Mouse (Mus musculus): ENCODE data around the gene Frmpd1. TPM values are rescaled to one million over a fixed set of nuclear protein-coding genes. Genes with fewer than 3 reads are reported as not detected.

Gene Frmpd1
- total and polyA plus RNA-seq, 2 experiments, result not detected

DNA sequence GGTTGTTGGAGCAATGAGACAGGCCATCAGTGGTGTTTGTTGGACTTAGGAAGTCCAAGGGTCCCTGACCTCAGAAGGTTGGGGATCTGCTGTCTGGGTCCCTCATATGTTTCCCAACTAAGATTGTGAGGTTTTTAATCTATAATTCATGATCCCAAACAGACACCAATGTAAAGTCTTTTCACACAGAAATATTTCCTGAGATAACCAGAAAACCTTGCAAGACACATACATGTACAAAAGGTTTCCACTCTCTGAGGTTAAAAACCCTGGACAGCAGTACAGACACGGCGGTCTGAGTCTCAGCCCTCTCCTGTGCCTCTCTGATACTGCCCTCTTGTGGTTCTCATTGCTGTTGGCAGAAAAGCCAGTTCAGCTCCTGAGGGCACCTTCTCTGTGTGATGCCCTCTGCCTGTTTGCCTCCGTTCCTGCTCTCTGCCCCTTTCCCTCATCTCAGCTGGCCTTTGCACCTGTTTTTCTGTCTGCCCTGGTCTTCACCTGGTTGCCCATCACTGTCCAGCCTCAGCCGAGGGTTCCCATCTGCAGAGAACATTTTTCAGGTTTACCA is 95.4 kb downstream of the Frmpd1 start:
- no peaks in the 10 kb centered on the region for H3K79me2 ChIP-seq (ENCODE audit: control insufficient read depth, insufficient read depth, low read length)
- no peak overlapping the region for H3K27ac ChIP-seq (replicated peaks; ENCODE audit: insufficient read depth, low read depth, low read length)
- H3K4me3 ChIP-seq (ENCODE audit: insufficient read depth, low read depth, low read length), result no peak overlapping the region
- H3K36me3 ChIP-seq (ENCODE audit: control insufficient read depth, insufficient read depth, low read length), result no peaks in the 10 kb centered on the region
- peak; percentile 52 for DNase-seq (ENCODE audit: extremely low read depth, low read depth, low spot score)
- no peaks in the 10 kb centered on the region for H3K27me3 ChIP-seq (ENCODE audit: control insufficient read depth, insufficient read depth, low read length)
- H3K9ac ChIP-seq (ENCODE audit: low read depth, low read length), result no peak overlapping the region
- H3K4me1 ChIP-seq (ENCODE audit: control insufficient read depth, insufficient read depth, low read length), result no peaks in the 10 kb centered on the region
- peak; percentile 88 for TF ChIP-seq CTCF (IDR thresholded peaks at IDR 0.05; ENCODE audit: low read depth, low read length)
- no peak for TF ChIP-seq POLR2A (IDR thresholded peaks at IDR 0.05; ENCODE audit: extremely low read depth, insufficient read depth, low read length)
- WGBS, result 21% methylated on average over 4 of the region's 4 CpGs

GRCm38 (mm10) chr4:45286318-45286717 is 101.6 kb downstream of the Frmpd1 start:
- Histone ChIP-seq H3K79me2 (ENCODE audit: control insufficient read depth, insufficient read depth, low read length) (no peaks in the 10 kb centered on the region), H3K36me3 (ENCODE audit: control insufficient read depth, insufficient read depth, low read length) (no peaks in the 10 kb centered on the region), H3K4me3 (ENCODE audit: insufficient read depth, low read depth, low read length) (no peak overlapping the region), H3K4me1 (ENCODE audit: control insufficient read depth, insufficient read depth, low read length) (no peaks in the 10 kb centered on the region), H3K27me3 (ENCODE audit: control insufficient read depth, insufficient read depth, low read length) (no peaks in the 10 kb centered on the region), H3K27ac (replicated peaks; ENCODE audit: insufficient read depth, low read depth, low read length) (no peak overlapping the region), H3K9ac (ENCODE audit: low read depth, low read length) (no peak overlapping the region)
- 43% methylated on average over 3 of the region's 3 CpGs for WGBS
- no peak for DNase-seq (ENCODE audit: extremely low read depth, low read depth, low spot score)
- no peak for TF ChIP-seq POLR2A (IDR thresholded peaks at IDR 0.05; ENCODE audit: extremely low read depth, insufficient read depth, low read length)
- peak; percentile 68 for TF ChIP-seq CTCF (IDR thresholded peaks at IDR 0.05; ENCODE audit: low read depth, low read length)

GRCm38 (mm10) chr4:45287906-45288305 is 103.2 kb downstream of the Frmpd1 start:
- H3K36me3 ChIP-seq (ENCODE audit: control insufficient read depth, insufficient read depth, low read length), result no peaks in the 10 kb centered on the region
- TF ChIP-seq CTCF (IDR thresholded peaks at IDR 0.05; ENCODE audit: low read depth, low read length) (no peak), POLR2A (IDR thresholded peaks at IDR 0.05; ENCODE audit: extremely low read depth, insufficient read depth, low read length) (no peak)
- no peak overlapping the region for H3K9ac ChIP-seq (ENCODE audit: low read depth, low read length)
- no peaks in the 10 kb centered on the region for H3K79me2 ChIP-seq (ENCODE audit: control insufficient read depth, insufficient read depth, low read length)
- no peaks in the 10 kb centered on the region for H3K27me3 ChIP-seq (ENCODE audit: control insufficient read depth, insufficient read depth, low read length)
- H3K27ac ChIP-seq (replicated peaks; ENCODE audit: insufficient read depth, low read depth, low read length), result no peak overlapping the region
- 81% methylated on average over 5 of the region's 5 CpGs for WGBS
- DNase-seq (ENCODE audit: extremely low read depth, low read depth, low spot score), result no peak
- no peaks in the 10 kb centered on the region for H3K4me1 ChIP-seq (ENCODE audit: control insufficient read depth, insufficient read depth, low read length)
- no peak overlapping the region for H3K4me3 ChIP-seq (ENCODE audit: insufficient read depth, low read depth, low read length)

DNA sequence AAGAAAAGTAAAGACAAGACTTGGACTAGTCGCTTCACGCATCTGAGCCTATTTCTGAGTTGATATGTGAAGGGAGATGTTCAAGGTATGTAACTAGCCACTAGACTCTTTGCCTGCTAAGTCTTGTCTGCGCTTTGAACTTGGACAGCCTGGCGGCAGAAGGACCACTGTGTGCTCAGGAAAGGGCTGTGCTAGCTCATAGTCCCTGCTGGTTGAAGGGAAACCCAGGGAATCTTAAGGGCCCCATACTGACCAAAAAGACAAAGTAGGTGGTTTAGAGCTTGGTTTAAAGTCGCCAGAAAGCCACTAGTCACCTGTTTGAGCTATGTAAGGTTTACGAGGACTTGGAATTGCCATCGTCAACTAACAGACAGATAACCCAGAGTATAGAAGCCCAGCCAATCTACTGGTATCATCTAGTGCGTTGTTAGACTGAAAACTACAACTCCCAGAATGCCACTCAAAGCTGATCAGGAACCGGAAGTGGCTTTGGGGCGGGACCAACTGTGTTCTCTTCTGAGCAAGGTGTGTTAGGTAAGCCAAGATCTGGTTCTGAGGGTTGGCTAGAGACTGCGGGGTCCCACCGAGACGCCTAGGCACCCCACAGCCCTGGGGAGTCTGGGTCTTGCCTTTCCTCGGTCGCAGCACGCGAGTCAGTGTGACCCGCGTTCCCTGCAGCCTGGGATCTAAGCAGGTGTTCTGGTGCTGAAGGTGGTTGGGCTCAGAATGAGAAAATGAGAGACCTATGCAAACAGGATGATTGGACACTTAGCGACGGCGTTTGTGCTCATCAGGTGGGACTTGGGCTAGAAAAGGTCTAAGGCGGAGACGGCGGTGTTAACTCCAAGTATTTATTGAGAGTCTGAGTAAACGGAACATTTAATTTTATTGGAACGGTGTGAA is 112.2 kb downstream of the Frmpd1 start, which contains the start of gene Trmt10b:
Gene Trmt10b (plus strand): TSS at position 466 of the 903 bp plus-strand sequence.
- H3K4me3 ChIP-seq (ENCODE audit: insufficient read depth, low read depth, low read length), result peak within 1 kb of the TSS; percentile 90
- peaks cover 3% of the 10 kb centered on the region; the same call in 1 of the 2 replicates for H3K79me2 ChIP-seq (ENCODE audit: control insufficient read depth, insufficient read depth, low read length)
- peaks cover 10% of the 10 kb centered on the region; the same call in 1 of the 2 replicates for H3K36me3 ChIP-seq (ENCODE audit: control insufficient read depth, insufficient read depth, low read length)
- TF ChIP-seq POLR2A (IDR thresholded peaks at IDR 0.05; ENCODE audit: extremely low read depth, insufficient read depth, low read length) (no peak), CTCF (IDR thresholded peaks at IDR 0.05; ENCODE audit: low read depth, low read length) (no peak)
- H3K27me3 ChIP-seq (ENCODE audit: control insufficient read depth, insufficient read depth, low read length), result no peaks in the 10 kb centered on the region
- peak; percentile 84 for DNase-seq (ENCODE audit: extremely low read depth, low read depth, low spot score)
- H3K9ac ChIP-seq (ENCODE audit: low read depth, low read length), result peak within 1 kb of the TSS; percentile 78
- WGBS, result 16% methylated on average over 27 of the region's 27 CpGs
- H3K4me1 ChIP-seq (ENCODE audit: control insufficient read depth, insufficient read depth, low read length), result peaks cover 2% of the 10 kb centered on the region; the same call in 1 of the 2 replicates
- H3K27ac ChIP-seq (replicated peaks; ENCODE audit: insufficient read depth, low read depth, low read length), result peak within 1 kb of the TSS; percentile 6; the same call in 1 of the 2 replicates

DNA sequence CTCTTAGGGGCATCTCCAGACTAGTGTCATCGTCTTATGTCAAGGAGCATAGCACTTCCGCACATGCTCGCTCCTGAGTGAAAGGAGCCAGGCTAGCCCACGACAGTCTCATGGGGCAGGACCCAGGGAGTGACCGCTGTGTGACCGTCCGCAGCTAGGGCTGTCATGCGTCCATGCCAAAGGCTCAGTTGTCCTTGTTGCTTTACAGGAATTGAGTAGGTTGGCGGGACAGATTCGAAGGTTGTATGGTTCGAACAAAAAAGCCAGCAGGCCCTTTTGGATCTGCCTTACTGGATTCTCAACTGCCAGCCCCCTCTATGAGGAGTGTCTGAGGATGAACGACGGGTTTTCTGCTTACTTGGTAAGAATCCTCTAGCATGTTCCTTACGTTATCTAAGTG is 120.9 kb downstream of the Frmpd1 start:
- no peaks in the 10 kb centered on the region for H3K27me3 ChIP-seq (ENCODE audit: control insufficient read depth, insufficient read depth, low read length)
- H3K36me3 ChIP-seq (ENCODE audit: control insufficient read depth, insufficient read depth, low read length), result peaks cover 41% of the 10 kb centered on the region
- H3K9ac ChIP-seq (ENCODE audit: low read depth, low read length), result no peak overlapping the region
- no peak overlapping the region for H3K4me3 ChIP-seq (ENCODE audit: insufficient read depth, low read depth, low read length)
- no peaks in the 10 kb centered on the region for H3K4me1 ChIP-seq (ENCODE audit: control insufficient read depth, insufficient read depth, low read length)
- 97% methylated on average over 14 of the region's 14 CpGs for WGBS
- TF ChIP-seq CTCF (IDR thresholded peaks at IDR 0.05; ENCODE audit: low read depth, low read length) (no peak), POLR2A (IDR thresholded peaks at IDR 0.05; ENCODE audit: extremely low read depth, insufficient read depth, low read length) (no peak)
- H3K79me2 ChIP-seq (ENCODE audit: control insufficient read depth, insufficient read depth, low read length), result no peaks in the 10 kb centered on the region
- H3K27ac ChIP-seq (replicated peaks; ENCODE audit: insufficient read depth, low read depth, low read length), result no peak overlapping the region
- DNase-seq (ENCODE audit: extremely low read depth, low read depth, low spot score), result no peak

Measured in liver, adult 2 months (tissue).